Comparison of ENCODE assay signal across 8 mouse cellular contexts in genomic region chr15:83724160-83724885, GRCm38 (mm10). TPM values are rescaled to one million over a fixed set of nuclear protein-coding genes. Genes with fewer than 3 reads are reported as not detected.
DNase-seq lines count a peak whose midpoint lies in the region; ATAC-seq and TF ChIP-seq lines count a peak whose summit lies in the region.

No protein-coding gene starts in this region.

- no peaks in the 10 kb centered on the region for H3K79me2 ChIP-seq in heart, adult 2 months (replicated peaks; ENCODE audit: control insufficient read depth, insufficient read depth, low read length)

- no peaks in the 10 kb centered on the region for H3K4me1 ChIP-seq in heart, adult 2 months (ENCODE audit: control insufficient read depth, insufficient read depth, low read length)
- H3K4me1 ChIP-seq in forebrain, postnatal 0 days (ENCODE audit: insufficient read depth): peaks cover 3% of the 10 kb centered on the region; the same call in 1 of the 2 replicates
- H3K4me1 ChIP-seq in midbrain, embryonic 11.5 days (ENCODE audit: control insufficient read depth, insufficient read depth, low read length): peaks cover 35% of the 10 kb centered on the region

- peaks cover 2% of the 10 kb centered on the region for H3K27me3 ChIP-seq in heart, adult 2 months (ENCODE audit: control insufficient read depth, insufficient read depth, low read length)
- H3K27me3 ChIP-seq in forebrain, postnatal 0 days (ENCODE audit: insufficient read depth, low read length): 0 out of 2 replicates have a peak, but pooled peaks cover 4% of the 10 kb centered on the region
- H3K27me3 ChIP-seq in midbrain, embryonic 11.5 days (ENCODE audit: control insufficient read depth, insufficient read depth, low read length): peaks cover 3% of the 10 kb centered on the region; the same call in 1 of the 2 replicates

- TF ChIP-seq EP300 in heart, adult 2 months (IDR thresholded peaks at IDR 0.05; ENCODE audit: insufficient read depth, low read depth, low read length): no peak

- whole genome bisulfite sequencing in heart, adult 2 months: 1% methylated on average over 58 of the region's 61 CpGs
- 5% methylated on average over 58 of the region's 61 CpGs for WGBS in forebrain, postnatal 0 days
- under 1% methylated on average over 53 of the region's 61 CpGs for WGBS in midbrain, embryonic 11.5 days

- TF ChIP-seq POLR2A in heart, adult 2 months (IDR thresholded peaks at IDR 0.05; ENCODE audit: insufficient read depth, low read depth, low read length): no peak

- H3K4me2 ChIP-seq in forebrain, postnatal 0 days (ENCODE audit: low read depth): peak overlapping the region; percentile 79
- peak overlapping the region; percentile 80 for H3K4me2 ChIP-seq in midbrain, embryonic 11.5 days

- no peak overlapping the region for H3K27ac ChIP-seq in heart, adult 2 months
- peak overlapping the region; percentile 50; the same call in 1 of the 2 replicates for H3K27ac ChIP-seq in forebrain, postnatal 0 days (ENCODE audit: low read depth, low read length)
- peak overlapping the region; percentile 70 for H3K27ac ChIP-seq in midbrain, embryonic 11.5 days (ENCODE audit: low read depth, low read length)

- peak overlapping the region; percentile 73 for H3K9ac ChIP-seq in heart, adult 2 months (ENCODE audit: low read depth, low read length)
- H3K9ac ChIP-seq in forebrain, postnatal 0 days: peak overlapping the region; percentile 62
- H3K9ac ChIP-seq in midbrain, embryonic 11.5 days (ENCODE audit: low read length): peak overlapping the region; percentile 81

- peak in 1 of 2 experiments; percentile 56 for DNase-seq in heart, adult 2 months
- no peak for DNase-seq in heart, adult 8-10 months (ENCODE audit: low spot score)
- DNase-seq in adrenal gland, postnatal 10 days: peak; percentile 33
- DNase-seq in forebrain, postnatal 0 days: no peak
- DNase-seq in kidney, postnatal 10 days: peak; percentile 58
- peak; percentile 95 for DNase-seq in midbrain, embryonic 11.5 days (ENCODE audit: low spot score, missing footprints)
- DNase-seq in frontal cortex, postnatal 10 days (ENCODE audit: low spot score in 2 of 2): no peak
- no peak for DNase-seq in natural killer cell, adult 2 months (ENCODE audit: low spot score in 2 of 2)

- peak overlapping the region; percentile 69 for H3K4me3 ChIP-seq in heart, adult 2 months
- H3K4me3 ChIP-seq in forebrain, postnatal 0 days (ENCODE audit: low read depth, low read length): peak overlapping the region; percentile 62
- H3K4me3 ChIP-seq in midbrain, embryonic 11.5 days (ENCODE audit: low read depth, low read length): peak overlapping the region; percentile 70

- peak; percentile 45; the same call in 1 of the 2 replicates for ATAC-seq in forebrain, postnatal 0 days
- peak; percentile 61 for ATAC-seq in midbrain, embryonic 11.5 days (ENCODE audit: low FRiP score)

- H3K36me3 ChIP-seq in heart, adult 2 months (ENCODE audit: control insufficient read depth, insufficient read depth, low read length): no peaks in the 10 kb centered on the region
- peaks cover 7% of the 10 kb centered on the region; the same call in 1 of the 2 replicates for H3K36me3 ChIP-seq in forebrain, postnatal 0 days (ENCODE audit: insufficient read depth)
- 0 out of 2 replicates have a peak, but pooled peaks cover 2% of the 10 kb centered on the region for H3K36me3 ChIP-seq in midbrain, embryonic 11.5 days (ENCODE audit: control insufficient read depth, insufficient read depth, low read length)

- TF ChIP-seq CTCF in heart, adult 2 months (IDR thresholded peaks at IDR 0.05): no peak
- TF ChIP-seq CTCF in forebrain, postnatal 0 days (IDR thresholded peaks at IDR 0.05; ENCODE audit: low read depth): no peak

- H3K9me3 ChIP-seq in forebrain, postnatal 0 days (ENCODE audit: low read length): no peaks in the 10 kb centered on the region
- H3K9me3 ChIP-seq in midbrain, embryonic 11.5 days (ENCODE audit: control insufficient read depth, low read length): no peaks in the 10 kb centered on the region

- intact Hi-C loops in heart, adult 2 months (cut with DNase I): loop anchor here (5.0 kb wide), 2 partner anchors 33 to 42 kb away; no protein-coding TSS in a partner anchor

RNA-seq across cellular contexts. Expression of gene Scube1, which starts 0.5 kb away (rescaled TPM):
- 1 to 10 TPM in 1 of 2 experiments, under 1 TPM in 1; 0.65 to 1.3 TPM for total RNA-seq in heart, adult 2 months (2021)
- polyA plus RNA-seq in heart, adult 2 months (2012; rRNA removed): 2.2 and 3.0 TPM in 2 replicates
- total RNA-seq in heart, adult 8-10 months (2022): under 1 TPM; 0.59 to 0.97 (median 0.84) TPM
- 1 to 10 TPM; 5.5 to 9.4 TPM for total RNA-seq in adrenal gland, postnatal 10 days (2021)
- total RNA-seq in forebrain, postnatal 0 days (2014; rRNA removed): 28.1 and 33.5 TPM in 2 replicates
- 9.7 and 12.0 TPM in 2 replicates for polyA plus RNA-seq in forebrain, postnatal 0 days (2015; fragmentation: Nextera tagmentation; extraction: Ambion mirVana)
- 27.8 and 31.4 TPM in 2 replicates for polyA plus RNA-seq in midbrain, embryonic 11.5 days (2014; fragmentation: Nextera tagmentation; extraction: Ambion mirVana)

RNA-seq across cellular contexts. Expression of gene Mpped1, which starts 54.9 kb away (rescaled TPM):
- total RNA-seq in heart, adult 2 months (2021): not detected
- not detected in 2 replicates for polyA plus RNA-seq in heart, adult 2 months (2012; rRNA removed)
- total RNA-seq in heart, adult 8-10 months (2022): not detected
- total RNA-seq in adrenal gland, postnatal 10 days (2021): under 1 TPM in 1 of 2 experiments, not detected in 1; 0.27 TPM
- 352 and 534 TPM in 2 replicates for total RNA-seq in forebrain, postnatal 0 days (2014; rRNA removed)
- 227 and 361 TPM in 2 replicates for polyA plus RNA-seq in forebrain, postnatal 0 days (2015; fragmentation: Nextera tagmentation; extraction: Ambion mirVana)
- polyA plus RNA-seq in midbrain, embryonic 11.5 days (2014; fragmentation: Nextera tagmentation; extraction: Ambion mirVana): 6.3 and 8.0 TPM in 2 replicates

Comparison
In these comparisons a context has a peak if more than half of its experiments do, and no peak if none do; other contexts are left out.
1. DNase-seq: peak in adrenal gland, postnatal 10 days (single experiment), kidney, postnatal 10 days (single experiment) and midbrain, embryonic 11.5 days (single experiment); none in heart, adult 8-10 months (single experiment), forebrain, postnatal 0 days (single experiment), frontal cortex, postnatal 10 days (0 of 2) and natural killer cell, adult 2 months (0 of 2).
2. RNA of gene Mpped1, which starts 54.9 kb away (total RNA-seq): 352 to 534 TPM in forebrain, postnatal 0 days; 0.27 TPM in adrenal gland, postnatal 10 days, not detected in heart, adult 8-10 months and not detected in heart, adult 2 months; every median in the first group is over 100 times any median in the second.
3. Peak in every context shown above with its lines, with median percentiles within 50 percentile points of each other: H3K4me3 ChIP-seq and H3K9ac ChIP-seq.